Comparison of ENCODE assay signal across 12 mouse cellular contexts in genomic region chr14:68196762-68197469, GRCm38 (mm10).
DNase-seq lines count a peak whose midpoint lies in the region; ATAC-seq lines count a peak whose summit lies in the region.
"Had no signal": no experiment of that assay in that cellular context is flagged by ENCODE, and none has a peak within 500 bp of the region (broad histone marks: within the 10 kb centered on the region; RNA-seq: fewer than 3 reads in every experiment).

No protein-coding gene starts in this region.

- H3K4me2 ChIP-seq in neural tube, embryonic 11.5 days (ENCODE audit: low read depth): no peak overlapping the region
- H3K4me2 ChIP-seq in neural tube, embryonic 15.5 days: peak overlapping the region; percentile 41
- H3K4me2 ChIP-seq: lung, embryonic 14.5 days had no signal

- no peaks in the 10 kb centered on the region for H3K9me3 ChIP-seq in neural tube, embryonic 11.5 days (ENCODE audit: control insufficient read depth, low read length)
- no peaks in the 10 kb centered on the region for H3K9me3 ChIP-seq in forebrain, embryonic 10.5 days
- no peaks in the 10 kb centered on the region for H3K9me3 ChIP-seq in limb, embryonic 10.5 days (replicated peaks)
- H3K9me3 ChIP-seq in neural tube, embryonic 15.5 days (replicated peaks): no peaks in the 10 kb centered on the region

- no peak overlapping the region for H3K9ac ChIP-seq in neural tube, embryonic 11.5 days (ENCODE audit: low read length)
- H3K9ac ChIP-seq in neural tube, embryonic 15.5 days (replicated peaks): no peak overlapping the region
- H3K9ac ChIP-seq: lung, embryonic 14.5 days had no signal

- no peaks in the 10 kb centered on the region for H3K27me3 ChIP-seq in neural tube, embryonic 11.5 days (ENCODE audit: control insufficient read depth, insufficient read depth, low read length)
- H3K27me3 ChIP-seq in forebrain, embryonic 10.5 days (ENCODE audit: poor library complexity, severe bottlenecking): peaks cover 22% of the 10 kb centered on the region
- H3K27me3 ChIP-seq in limb, embryonic 10.5 days (ENCODE audit: low read depth, poor library complexity, severe bottlenecking): peaks cover 15% of the 10 kb centered on the region; the same call in 1 of the 2 replicates
- no peaks in the 10 kb centered on the region for H3K27me3 ChIP-seq in neural tube, embryonic 15.5 days (replicated peaks)
- H3K27me3 ChIP-seq: CH12.LX had no signal

- peak; percentile 23 for DNase-seq in neural tube, embryonic 11.5 days (ENCODE audit: low spot score)
- DNase-seq in neural tube, embryonic 10.5 days (ENCODE audit: extremely low spot score, low spot score): no peak
- DNase-seq in forebrain, embryonic 10.5 days (ENCODE audit: extremely low spot score, low spot score): no peak
- DNase-seq in limb, embryonic 10.5 days (ENCODE audit: low spot score): no peak
- DNase-seq in urinary bladder, postnatal 14 days (ENCODE audit: low spot score): no peak
- no peak for DNase-seq in left cerebral cortex, postnatal 25 days (ENCODE audit: low spot score in 2 of 2)
- DNase-seq: adrenal gland, adult 8-10 months; cerebellum, adult 8-10 months had no signal

- peak overlapping the region; percentile 44 for H3K27ac ChIP-seq in neural tube, embryonic 11.5 days (ENCODE audit: low read depth, low read length)
- peak overlapping the region; percentile 63; the same call in 1 of the 2 replicates for H3K27ac ChIP-seq in forebrain, embryonic 10.5 days
- H3K27ac ChIP-seq in limb, embryonic 10.5 days: no peak overlapping the region
- H3K27ac ChIP-seq in neural tube, embryonic 15.5 days (replicated peaks): peak overlapping the region; percentile 37; the same call in 1 of the 2 replicates

- ATAC-seq in neural tube, embryonic 11.5 days (ENCODE audit: insufficient read depth, low FRiP score, low TSS enrichment): 0 out of 2 replicates have a peak, but pooled peaks have one; percentile 20
- no peak for ATAC-seq in neural tube, embryonic 15.5 days (ENCODE audit: low FRiP score)

- H3K4me3 ChIP-seq in neural tube, embryonic 11.5 days (ENCODE audit: low read depth, low read length): no peak overlapping the region
- no peak overlapping the region for H3K4me3 ChIP-seq in forebrain, embryonic 10.5 days
- H3K4me3 ChIP-seq in limb, embryonic 10.5 days: 0 out of 2 replicates have a peak overlapping the region, but pooled peaks have one; percentile 6
- H3K4me3 ChIP-seq in neural tube, embryonic 15.5 days (replicated peaks): no peak overlapping the region
- H3K4me3 ChIP-seq: myocyte had no signal

- intact Hi-C loops in left cerebral cortex, postnatal 25 days (cut with DNase I): no loop called here

- H3K4me1 ChIP-seq in neural tube, embryonic 11.5 days (ENCODE audit: control insufficient read depth, insufficient read depth, low read length): peaks cover 7% of the 10 kb centered on the region; the same call in 1 of the 2 replicates
- H3K4me1 ChIP-seq in forebrain, embryonic 10.5 days: peaks cover 29% of the 10 kb centered on the region
- peaks cover 11% of the 10 kb centered on the region for H3K4me1 ChIP-seq in limb, embryonic 10.5 days
- H3K4me1 ChIP-seq in neural tube, embryonic 15.5 days: peaks cover 22% of the 10 kb centered on the region

- WGBS in neural tube, embryonic 11.5 days: 37% methylated on average over 9 of the region's 9 CpGs
- WGBS in forebrain, embryonic 10.5 days: 43% methylated on average over 9 of the region's 9 CpGs
- 40% methylated on average over 9 of the region's 9 CpGs for WGBS in limb, embryonic 10.5 days
- 17% methylated on average over 9 of the region's 9 CpGs for whole genome bisulfite sequencing in neural tube, embryonic 15.5 days

- H3K36me3 ChIP-seq in neural tube, embryonic 11.5 days (ENCODE audit: control insufficient read depth, insufficient read depth, low read length): no peaks in the 10 kb centered on the region
- no peaks in the 10 kb centered on the region for H3K36me3 ChIP-seq in forebrain, embryonic 10.5 days (replicated peaks)
- H3K36me3 ChIP-seq in limb, embryonic 10.5 days: no peaks in the 10 kb centered on the region
- H3K36me3 ChIP-seq in neural tube, embryonic 15.5 days: no peaks in the 10 kb centered on the region
